Mouse (Mus musculus): ENCODE data around the gene Ank2. TPM values are rescaled to one million over a fixed set of nuclear protein-coding genes. Genes with fewer than 3 reads are reported as not detected.

Ank2 gene
- polyA plus RNA-seq, 1 experiment: 0.75 TPM

GRCm38 (mm10) chr3:127242234-127242810 lies 256.8 kb downstream of the Ank2 start:
- H3K4me3 ChIP-seq (ENCODE audit: insufficient read depth, low read length): no peak overlapping the region
- TF ChIP-seq POLR2A (IDR thresholded peaks at IDR 0.05; ENCODE audit: borderline replicate concordance, low read depth, low read length) (no peak), CTCF (IDR thresholded peaks at IDR 0.05; ENCODE audit: low read depth, low read length) (no peak)
- H3K27ac ChIP-seq (ENCODE audit: insufficient read depth, low read depth, low read length): no peak overlapping the region
- no peaks in the 10 kb centered on the region for H3K4me1 ChIP-seq (ENCODE audit: control insufficient read depth, insufficient read depth, low read length)

DNA sequence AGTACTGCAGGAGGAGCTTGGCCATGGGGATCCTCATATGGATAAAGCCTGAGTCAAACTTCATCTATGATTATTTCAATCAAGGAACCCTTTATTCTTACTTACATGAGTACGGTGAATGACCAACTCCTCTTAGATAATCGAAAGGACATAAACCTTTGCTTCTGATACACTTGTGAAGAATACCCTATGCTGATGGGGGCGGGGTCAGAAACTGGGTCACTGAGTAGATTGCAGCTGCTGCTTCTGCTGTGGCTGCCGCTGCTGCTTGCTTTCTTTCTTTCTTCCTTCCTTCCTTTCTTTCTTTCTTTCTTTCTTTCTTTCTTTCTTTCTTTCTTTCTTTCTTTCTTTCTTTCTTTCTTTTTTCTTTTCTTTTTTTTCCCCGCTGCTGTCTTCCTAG lies 263.9 kb downstream of the Ank2 start:
- Histone ChIP-seq H3K4me3 (ENCODE audit: insufficient read depth, low read length) (no peak overlapping the region), H3K27ac (ENCODE audit: insufficient read depth, low read depth, low read length) (no peak overlapping the region), H3K4me1 (ENCODE audit: control insufficient read depth, insufficient read depth, low read length) (no peaks in the 10 kb centered on the region)
- TF ChIP-seq POLR2A (IDR thresholded peaks at IDR 0.05; ENCODE audit: borderline replicate concordance, low read depth, low read length) (no peak), CTCF (IDR thresholded peaks at IDR 0.05; ENCODE audit: low read depth, low read length) (no peak)

GRCm38 (mm10) chr3:127225799-127226730 lies 273.1 kb downstream of the Ank2 start:
- Histone ChIP-seq H3K4me3 (ENCODE audit: insufficient read depth, low read length) (no peak overlapping the region), H3K4me1 (ENCODE audit: control insufficient read depth, insufficient read depth, low read length) (no peaks in the 10 kb centered on the region), H3K27ac (ENCODE audit: insufficient read depth, low read depth, low read length) (no peak overlapping the region)
- TF ChIP-seq CTCF (IDR thresholded peaks at IDR 0.05; ENCODE audit: low read depth, low read length) (no peak), POLR2A (IDR thresholded peaks at IDR 0.05; ENCODE audit: borderline replicate concordance, low read depth, low read length) (no peak)

- H3K4me1 ChIP-seq (ENCODE audit: control insufficient read depth, insufficient read depth, low read length): no peaks in the 10 kb centered on the region
- no peak overlapping the region for H3K27ac ChIP-seq (ENCODE audit: insufficient read depth, low read depth, low read length)
- H3K4me3 ChIP-seq (ENCODE audit: insufficient read depth, low read length): no peak overlapping the region
- no peak for TF ChIP-seq CTCF (IDR thresholded peaks at IDR 0.05; ENCODE audit: low read depth, low read length)
- no peak for TF ChIP-seq POLR2A (IDR thresholded peaks at IDR 0.05; ENCODE audit: borderline replicate concordance, low read depth, low read length)
These were observed 273.9 kb downstream of the Ank2 start for GRCm38 (mm10) chr3:127225167-127225798.

- H3K27ac ChIP-seq (ENCODE audit: insufficient read depth, low read depth, low read length): no peak overlapping the region
- H3K4me3 ChIP-seq (ENCODE audit: insufficient read depth, low read length): no peak overlapping the region
- TF ChIP-seq CTCF (IDR thresholded peaks at IDR 0.05; ENCODE audit: low read depth, low read length) (no peak), POLR2A (IDR thresholded peaks at IDR 0.05; ENCODE audit: borderline replicate concordance, low read depth, low read length) (no peak)
- no peaks in the 10 kb centered on the region for H3K4me1 ChIP-seq (ENCODE audit: control insufficient read depth, insufficient read depth, low read length)
These were observed 274.6 kb downstream of the Ank2 start for GRCm38 (mm10) chr3:127224315-127225166.

- no peak for TF ChIP-seq POLR2A (IDR thresholded peaks at IDR 0.05; ENCODE audit: borderline replicate concordance, low read depth, low read length)
- no peak for TF ChIP-seq CTCF (IDR thresholded peaks at IDR 0.05; ENCODE audit: low read depth, low read length)
- Histone ChIP-seq H3K4me3 (ENCODE audit: insufficient read depth, low read length) (no peak overlapping the region), H3K27ac (ENCODE audit: insufficient read depth, low read depth, low read length) (no peak overlapping the region), H3K4me1 (ENCODE audit: control insufficient read depth, insufficient read depth, low read length) (no peaks in the 10 kb centered on the region)
These were observed 277.1 kb downstream of the Ank2 start for GRCm38 (mm10) chr3:127222086-127222485.

- Histone ChIP-seq H3K4me3 (ENCODE audit: insufficient read depth, low read length) (no peak overlapping the region), H3K27ac (ENCODE audit: insufficient read depth, low read depth, low read length) (no peak overlapping the region), H3K4me1 (ENCODE audit: control insufficient read depth, insufficient read depth, low read length) (no peaks in the 10 kb centered on the region)
- TF ChIP-seq CTCF (IDR thresholded peaks at IDR 0.05; ENCODE audit: low read depth, low read length): no peak
These were observed 278.3 kb downstream of the Ank2 start for GRCm38 (mm10) chr3:127220859-127221258.

- no peak for TF ChIP-seq CTCF (IDR thresholded peaks at IDR 0.05; ENCODE audit: low read depth, low read length)
- TF ChIP-seq POLR2A (IDR thresholded peaks at IDR 0.05; ENCODE audit: borderline replicate concordance, low read depth, low read length): no peak
- Histone ChIP-seq H3K27ac (ENCODE audit: insufficient read depth, low read depth, low read length) (no peak overlapping the region), H3K4me3 (ENCODE audit: insufficient read depth, low read length) (no peak overlapping the region), H3K4me1 (ENCODE audit: control insufficient read depth, insufficient read depth, low read length) (no peaks in the 10 kb centered on the region)
These were observed 285.6 kb downstream of the Ank2 start for GRCm38 (mm10) chr3:127213534-127213933.

GRCm38 (mm10) chr3:127211119-127211518 lies 288.0 kb downstream of the Ank2 start:
- Histone ChIP-seq H3K27ac (ENCODE audit: insufficient read depth, low read depth, low read length) (no peak overlapping the region), H3K4me1 (ENCODE audit: control insufficient read depth, insufficient read depth, low read length) (no peaks in the 10 kb centered on the region), H3K4me3 (ENCODE audit: insufficient read depth, low read length) (no peak overlapping the region)
- TF ChIP-seq POLR2A (IDR thresholded peaks at IDR 0.05; ENCODE audit: borderline replicate concordance, low read depth, low read length) (no peak), CTCF (IDR thresholded peaks at IDR 0.05; ENCODE audit: low read depth, low read length) (no peak)
